Mouse (Mus musculus) neural tube, embryonic 15.5 days (tissue): ENCODE results near the gene Loxl3. TPM values are rescaled to one million over a fixed set of nuclear protein-coding genes. Genes with fewer than 3 reads are reported as not detected.

Source experiments
- ATAC-seq: fragments of 200-750 bp; cut with Nextera tagmentation; 2 replicates; pipeline ENCODE4 v1.8.0; 2017; ENCODE audit warnings: mild to moderate bottlenecking, moderate TSS enrichment, moderate library complexity; ENCODE audit not compliant: low FRiP score
- H3K27ac ChIP-seq: fragments of 300-500 bp; sonication (generic); replicated peaks from 2 replicates; pipeline ENCODE4 v1.5.1; 2015; ENCODE audit warnings: mild to moderate bottlenecking, inconsistent platforms
- H3K27me3 ChIP-seq: fragments of 300-500 bp; sonication (generic); replicated peaks from 2 replicates; pipeline ENCODE4 v1.6.1; 2015; ENCODE audit warnings: inconsistent platforms
- H3K36me3 ChIP-seq: fragments of 300-500 bp; sonication (generic); 2 replicates; pipeline ENCODE4 v1.6.1; 2015; ENCODE audit warnings: inconsistent platforms
- H3K4me1 ChIP-seq: fragments of 300-500 bp; sonication (generic); 2 replicates; pipeline ENCODE4 v1.6.1; 2015; ENCODE audit warnings: inconsistent platforms
- H3K4me2 ChIP-seq: fragments of 300-500 bp; sonication (generic); 2 replicates; pipeline ENCODE4 v1.6.1; 2015; ENCODE audit warnings: inconsistent platforms, mild to moderate bottlenecking, moderate library complexity
- H3K4me3 ChIP-seq: fragments of 300-500 bp; sonication (generic); replicated peaks from 2 replicates; pipeline ENCODE4 v1.5.1; 2015; ENCODE audit warnings: mild to moderate bottlenecking, inconsistent platforms
- H3K9ac ChIP-seq: fragments of 300-500 bp; sonication (generic); replicated peaks from 2 replicates; pipeline ENCODE4 v1.6.1; 2015; ENCODE audit warnings: mild to moderate bottlenecking, inconsistent platforms
- H3K9me3 ChIP-seq: fragments of 300-500 bp; sonication (generic); replicated peaks from 2 replicates; pipeline ENCODE4 v1.6.1; 2016; ENCODE audit warnings: inconsistent platforms
- WGBS: fragments of 180-500 bp; shearing (Covaris S2); methylation state at CpG from one replicate; pipeline ENCODE4 v1.1.7; 2015; ENCODE audit warnings: mixed read lengths; 5-methylcytosine and 5-hydroxymethylcytosine counted together
- polyA plus RNA-seq: library from polyadenylated mRNA; unstranded; fragments of >200 nt; fragmentation: Nextera tagmentation; extraction: Ambion mirVana; gene quantifications from 2 replicates; pipeline ENCODE4 v1.2.1, GENCODE M21; 2015

The Loxl3 gene
- 7.6 and 8.6 TPM in 2 replicates for polyA plus RNA-seq

GRCm38 (mm10) chr6:83033249-83034185, at the start of gene Loxl3, which contains the start of gene Dok1:
Gene Loxl3, plus strand, starts transcription at chr6:83034173.
Gene Dok1, minus strand, starts transcription at chr6:83033471.
- WGBS = 1% methylated on average over 49 of the region's 51 CpGs
- Histone ChIP-seq H3K9ac (peak within 1 kb of the TSS; percentile 48), H3K27ac (peak within 1 kb of the TSS; percentile 71), H3K4me2 (peak within 1 kb of the TSS; percentile 74), H3K36me3 (no peaks in the 10 kb centered on the region), H3K9me3 (no peaks in the 10 kb centered on the region), H3K27me3 (peaks cover 54% of the 10 kb centered on the region), H3K4me3 (peak within 1 kb of the TSS; percentile 47), H3K4me1 (peaks cover 30% of the 10 kb centered on the region)
- ATAC-seq = peak; percentile 68

GRCm38 (mm10) chr6:82987411-82987971, 46.5 kb upstream of the Loxl3 start:
- no peaks in the 10 kb centered on the region for H3K27me3 ChIP-seq
- no peak overlapping the region for H3K4me3 ChIP-seq
- H3K4me2 ChIP-seq = no peak overlapping the region
- H3K27ac ChIP-seq = no peak overlapping the region
- H3K9ac ChIP-seq = no peak overlapping the region
- ATAC-seq = no peak
- no peaks in the 10 kb centered on the region for H3K4me1 ChIP-seq
- WGBS = 51% methylated on average over 9 of the region's 9 CpGs
- H3K36me3 ChIP-seq = no peaks in the 10 kb centered on the region
- H3K9me3 ChIP-seq = no peaks in the 10 kb centered on the region

- Histone ChIP-seq H3K9me3 (no peaks in the 10 kb centered on the region), H3K4me1 (peaks cover 18% of the 10 kb centered on the region), H3K4me2 (no peak overlapping the region), H3K9ac (no peak overlapping the region), H3K27ac (no peak overlapping the region), H3K4me3 (no peak overlapping the region), H3K27me3 (peaks cover 7% of the 10 kb centered on the region; the same call in 1 of the 2 replicates), H3K36me3 (no peaks in the 10 kb centered on the region)
- WGBS = 48% methylated on average over 1 of the region's 1 CpGs
- ATAC-seq = no peak
These were observed 40.3 kb upstream of the Loxl3 start for GRCm38 (mm10) chr6:82993696-82994095.

GRCm38 (mm10) chr6:82994372-82994771, 39.6 kb upstream of the Loxl3 start:
- H3K9ac ChIP-seq = no peak overlapping the region
- H3K4me3 ChIP-seq = no peak overlapping the region
- ATAC-seq = no peak
- H3K36me3 ChIP-seq = no peaks in the 10 kb centered on the region
- H3K9me3 ChIP-seq = no peaks in the 10 kb centered on the region
- peaks cover 7% of the 10 kb centered on the region; the same call in 1 of the 2 replicates for H3K27me3 ChIP-seq
- H3K4me2 ChIP-seq = no peak overlapping the region
- peaks cover 18% of the 10 kb centered on the region for H3K4me1 ChIP-seq
- WGBS = 79% methylated on average over 7 of the region's 7 CpGs
- no peak overlapping the region for H3K27ac ChIP-seq

- Histone ChIP-seq H3K4me2 (peak overlapping the region; percentile 47), H3K9ac (no peak overlapping the region), H3K4me1 (peaks cover 18% of the 10 kb centered on the region), H3K9me3 (no peaks in the 10 kb centered on the region), H3K36me3 (no peaks in the 10 kb centered on the region), H3K27ac (peak overlapping the region; percentile 42; the same call in 1 of the 2 replicates), H3K4me3 (0 out of 2 replicates have a peak overlapping the region, but pooled peaks have one; percentile 2), H3K27me3 (peaks cover 7% of the 10 kb centered on the region; the same call in 1 of the 2 replicates)
- 14% methylated on average over 11 of the region's 11 CpGs for WGBS
- peak; percentile 96 for ATAC-seq
These were observed 37.1 kb upstream of the Loxl3 start for GRCm38 (mm10) chr6:82996740-82997315.

- Histone ChIP-seq H3K4me1 (peaks cover 18% of the 10 kb centered on the region), H3K4me3 (no peak overlapping the region), H3K27ac (no peak overlapping the region), H3K27me3 (peaks cover 7% of the 10 kb centered on the region; the same call in 1 of the 2 replicates), H3K9me3 (no peaks in the 10 kb centered on the region), H3K4me2 (no peak overlapping the region), H3K9ac (no peak overlapping the region), H3K36me3 (no peaks in the 10 kb centered on the region)
- no peak for ATAC-seq
- 49% methylated on average over 7 of the region's 7 CpGs for WGBS
These were observed 36.4 kb upstream of the Loxl3 start for GRCm38 (mm10) chr6:82997511-82998102.

- Histone ChIP-seq H3K9me3 (no peaks in the 10 kb centered on the region), H3K4me2 (no peak overlapping the region), H3K27me3 (peaks cover 7% of the 10 kb centered on the region; the same call in 1 of the 2 replicates), H3K9ac (no peak overlapping the region), H3K4me3 (no peak overlapping the region), H3K27ac (no peak overlapping the region), H3K36me3 (no peaks in the 10 kb centered on the region), H3K4me1 (peaks cover 18% of the 10 kb centered on the region)
- WGBS = 87% methylated on average over 4 of the region's 4 CpGs
- no peak for ATAC-seq
These were observed 35.6 kb upstream of the Loxl3 start for GRCm38 (mm10) chr6:82998326-82998725.

- ATAC-seq = no peak
- no peak overlapping the region for H3K4me3 ChIP-seq
- H3K9ac ChIP-seq = no peak overlapping the region
- peaks cover 6% of the 10 kb centered on the region; the same call in 1 of the 2 replicates for H3K27me3 ChIP-seq
- no peak overlapping the region for H3K27ac ChIP-seq
- no peaks in the 10 kb centered on the region for H3K36me3 ChIP-seq
- no peaks in the 10 kb centered on the region for H3K9me3 ChIP-seq
- H3K4me2 ChIP-seq = no peak overlapping the region
- H3K4me1 ChIP-seq = peaks cover 18% of the 10 kb centered on the region
- 68% methylated on average over 8 of the region's 8 CpGs for WGBS
These were observed 34.0 kb upstream of the Loxl3 start for GRCm38 (mm10) chr6:82999986-83000385.

- 96% methylated on average over 1 of the region's 1 CpGs for WGBS
- Histone ChIP-seq H3K4me3 (no peak overlapping the region), H3K4me1 (0 out of 2 replicates have a peak, but pooled peaks cover under 1% of the 10 kb centered on the region), H3K36me3 (no peaks in the 10 kb centered on the region), H3K4me2 (no peak overlapping the region), H3K9ac (no peak overlapping the region), H3K27me3 (no peaks in the 10 kb centered on the region; the same call in 1 of the 2 replicates), H3K27ac (no peak overlapping the region), H3K9me3 (no peaks in the 10 kb centered on the region)
- ATAC-seq = no peak
These were observed 30.9 kb upstream of the Loxl3 start for GRCm38 (mm10) chr6:83003082-83003481.

GRCm38 (mm10) chr6:83003850-83004249, 30.1 kb upstream of the Loxl3 start:
- Histone ChIP-seq H3K4me2 (no peak overlapping the region), H3K9ac (no peak overlapping the region), H3K27me3 (no peaks in the 10 kb centered on the region; the same call in 1 of the 2 replicates), H3K36me3 (no peaks in the 10 kb centered on the region), H3K9me3 (no peaks in the 10 kb centered on the region), H3K4me3 (no peak overlapping the region), H3K4me1 (no peaks in the 10 kb centered on the region), H3K27ac (no peak overlapping the region)
- WGBS = 92% methylated on average over 5 of the region's 5 CpGs
- ATAC-seq = no peak

- H3K4me3 ChIP-seq = no peak overlapping the region
- WGBS = 82% methylated on average over 2 of the region's 2 CpGs
- no peaks in the 10 kb centered on the region for H3K9me3 ChIP-seq
- H3K27ac ChIP-seq = no peak overlapping the region
- no peaks in the 10 kb centered on the region for H3K4me1 ChIP-seq
- no peaks in the 10 kb centered on the region; the same call in 1 of the 2 replicates for H3K27me3 ChIP-seq
- ATAC-seq = no peak
- no peaks in the 10 kb centered on the region for H3K36me3 ChIP-seq
- no peak overlapping the region for H3K4me2 ChIP-seq
- H3K9ac ChIP-seq = no peak overlapping the region
These were observed 29.7 kb upstream of the Loxl3 start for GRCm38 (mm10) chr6:83004309-83004708.
